ENCODE assay signal across 35 mouse cellular contexts in the genomic region with DNA sequence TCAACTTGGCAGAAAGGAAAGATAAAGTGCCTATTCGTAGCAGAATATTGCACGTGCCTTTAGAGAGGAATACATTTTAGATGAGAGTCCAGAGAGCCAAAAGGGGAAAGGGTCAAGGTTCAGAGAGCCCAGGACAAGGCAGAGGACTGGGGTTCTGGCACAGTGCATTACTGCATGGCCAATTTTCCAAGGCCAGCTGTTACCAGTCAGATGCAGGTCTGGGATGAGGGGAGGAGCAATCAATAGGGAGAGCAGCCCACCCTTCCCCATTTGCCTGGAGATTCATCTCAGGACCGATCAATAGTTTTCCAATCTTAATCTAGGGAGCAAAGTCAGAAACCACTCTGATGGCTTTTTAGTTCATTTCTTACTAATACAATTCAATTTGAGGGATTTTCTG.
"Had no signal": no experiment of that assay in that cellular context is flagged by ENCODE, and none has a peak within 500 bp of the region (broad histone marks: within the 10 kb centered on the region; RNA-seq: fewer than 3 reads in every experiment).

No protein-coding gene starts in this region.

- DNase-seq: heart, adult 18-20 months; heart, adult 2 months; heart, postnatal 10 days; heart, postnatal 14 days; heart, postnatal 36 days; heart, postnatal 4 days; kidney, adult 11 months; kidney, adult 18-20 months; kidney, adult 8-10 months; kidney, adult 9 months; kidney, postnatal 10 days; kidney, postnatal 14 days; kidney, postnatal 25 days; kidney, postnatal 36 days; kidney, postnatal 4 days; layer of hippocampus, adult 9-11 months; layer of hippocampus, postnatal 36 days had no signal

- H3K9ac ChIP-seq: heart, embryonic 12.5 days; heart, embryonic 13.5 days; heart, embryonic 15.5 days; hindbrain, embryonic 12.5 days; hindbrain, embryonic 13.5 days; hindbrain, embryonic 14.5 days; hindbrain, embryonic 15.5 days; intestine, embryonic 15.5 days; kidney, embryonic 15.5 days had no signal

- H3K9me3 ChIP-seq: heart, embryonic 10.5 days; heart, embryonic 12.5 days; heart, embryonic 13.5 days; heart, embryonic 15.5 days; hindbrain, embryonic 10.5 days; hindbrain, embryonic 12.5 days; hindbrain, embryonic 13.5 days; hindbrain, embryonic 15.5 days; intestine, embryonic 15.5 days; kidney, embryonic 15.5 days had no signal

- H3K27me3 ChIP-seq: heart, embryonic 12.5 days; heart, embryonic 13.5 days; heart, embryonic 15.5 days; hindbrain, embryonic 12.5 days; hindbrain, embryonic 13.5 days; hindbrain, embryonic 15.5 days; intestine, embryonic 15.5 days; kidney, embryonic 15.5 days had no signal

- H3K36me3 ChIP-seq: heart, embryonic 10.5 days; heart, embryonic 12.5 days; heart, embryonic 13.5 days; heart, embryonic 15.5 days; hindbrain, embryonic 10.5 days; hindbrain, embryonic 12.5 days; hindbrain, embryonic 13.5 days; hindbrain, embryonic 15.5 days; intestine, embryonic 15.5 days; kidney, embryonic 15.5 days had no signal

- H3K27ac ChIP-seq: heart, adult 2 months; heart, embryonic 10.5 days; heart, embryonic 13.5 days; heart, embryonic 15.5 days; hindbrain, embryonic 12.5 days; hindbrain, embryonic 13.5 days; hindbrain, embryonic 14.5 days; hindbrain, embryonic 15.5 days; intestine, embryonic 15.5 days; kidney, embryonic 15.5 days; kidney, postnatal 0 days; layer of hippocampus, adult 2 months had no signal

- H3K4me2 ChIP-seq: heart, embryonic 11.5 days; heart, embryonic 12.5 days; heart, embryonic 13.5 days; heart, embryonic 15.5 days; hindbrain, embryonic 12.5 days; hindbrain, embryonic 13.5 days; hindbrain, embryonic 14.5 days; hindbrain, embryonic 15.5 days; intestine, embryonic 15.5 days; kidney, embryonic 15.5 days had no signal

- H3K4me1 ChIP-seq: heart, embryonic 12.5 days had no signal

- H3K4me3 ChIP-seq: heart, adult 2 months; heart, embryonic 10.5 days; heart, embryonic 12.5 days; heart, embryonic 13.5 days; heart, embryonic 15.5 days; hindbrain, embryonic 10.5 days; hindbrain, embryonic 12.5 days; hindbrain, embryonic 13.5 days; hindbrain, embryonic 15.5 days; intestine, embryonic 15.5 days; kidney, embryonic 15.5 days; layer of hippocampus, adult 2 months had no signal

- ATAC-seq: hindbrain, embryonic 16.5 days; inflammation-experienced regulatory T-cells, adult 6 months; intestine, embryonic 15.5 days; intestine, embryonic 16.5 days; intestine, postnatal 0 days had no signal
